Mouse (Mus musculus): ENCODE data around the gene Npnt. TPM values are rescaled to one million over a fixed set of nuclear protein-coding genes. Genes with fewer than 3 reads are reported as not detected.

Npnt gene
- polyA plus RNA-seq, 1 experiment = 22.5 TPM

- Histone ChIP-seq H3K4me3 (ENCODE audit: insufficient read depth, low read length) (no peak overlapping the region), H3K27ac (ENCODE audit: insufficient read depth, low read length) (no peak overlapping the region), H3K4me1 (ENCODE audit: control insufficient read depth, insufficient read depth, low read length) (no peaks in the 10 kb centered on the region)
- no peak for TF ChIP-seq CTCF (IDR thresholded peaks at IDR 0.05; ENCODE audit: extremely low read depth, insufficient read depth, low read length)
- no peak for TF ChIP-seq POLR2A (IDR thresholded peaks at IDR 0.05; ENCODE audit: extremely low read depth, insufficient read depth, low read length)
Observed at GRCm38 (mm10) chr3:132964715-132965507, 14.8 kb upstream of the Npnt start.

GRCm38 (mm10) chr3:132962631-132963361 is 12.7 kb upstream of the Npnt start:
- TF ChIP-seq CTCF (IDR thresholded peaks at IDR 0.05; ENCODE audit: extremely low read depth, insufficient read depth, low read length) = no peak
- TF ChIP-seq POLR2A (IDR thresholded peaks at IDR 0.05; ENCODE audit: extremely low read depth, insufficient read depth, low read length) = no peak
- Histone ChIP-seq H3K27ac (ENCODE audit: insufficient read depth, low read length) (no peak overlapping the region), H3K4me3 (ENCODE audit: insufficient read depth, low read length) (no peak overlapping the region)

GRCm38 (mm10) chr3:132950529-132950880 is 414 bp upstream of the Npnt start:
- H3K27ac ChIP-seq (ENCODE audit: insufficient read depth, low read length) = no peak overlapping the region
- TF ChIP-seq CTCF (IDR thresholded peaks at IDR 0.05; ENCODE audit: extremely low read depth, insufficient read depth, low read length) (no peak), POLR2A (IDR thresholded peaks at IDR 0.05; ENCODE audit: extremely low read depth, insufficient read depth, low read length) (no peak)
- H3K4me1 ChIP-seq (ENCODE audit: control insufficient read depth, insufficient read depth, low read length) = no peaks in the 10 kb centered on the region
- peak overlapping the region; percentile 51; the same call in 1 of the 2 replicates for H3K4me3 ChIP-seq (ENCODE audit: insufficient read depth, low read length)

More at GRCm38 (mm10) chr3:132962631-132963361, 12.7 kb upstream of the Npnt start:
- no peaks in the 10 kb centered on the region for H3K4me1 ChIP-seq (ENCODE audit: control insufficient read depth, insufficient read depth, low read length)

GRCm38 (mm10) chr3:132949380-132949790 is 706 bp downstream of the Npnt start:
- TF ChIP-seq CTCF (IDR thresholded peaks at IDR 0.05; ENCODE audit: extremely low read depth, insufficient read depth, low read length) = no peak
- no peak for TF ChIP-seq POLR2A (IDR thresholded peaks at IDR 0.05; ENCODE audit: extremely low read depth, insufficient read depth, low read length)
- H3K4me3 ChIP-seq (ENCODE audit: insufficient read depth, low read length) = peak overlapping the region; percentile 51
- H3K4me1 ChIP-seq (ENCODE audit: control insufficient read depth, insufficient read depth, low read length) = no peaks in the 10 kb centered on the region
- no peak overlapping the region for H3K27ac ChIP-seq (ENCODE audit: insufficient read depth, low read length)

GRCm38 (mm10) chr3:132948298-132948795 is 1.7 kb downstream of the Npnt start:
- Histone ChIP-seq H3K4me1 (ENCODE audit: control insufficient read depth, insufficient read depth, low read length) (no peaks in the 10 kb centered on the region), H3K4me3 (ENCODE audit: insufficient read depth, low read length) (0 out of 2 replicates have a peak overlapping the region, but pooled peaks have one; percentile 17), H3K27ac (ENCODE audit: insufficient read depth, low read length) (no peak overlapping the region)
- TF ChIP-seq CTCF (IDR thresholded peaks at IDR 0.05; ENCODE audit: extremely low read depth, insufficient read depth, low read length) (no peak), POLR2A (IDR thresholded peaks at IDR 0.05; ENCODE audit: extremely low read depth, insufficient read depth, low read length) (no peak)

GRCm38 (mm10) chr3:132946086-132946485 is 4.0 kb downstream of the Npnt start:
- TF ChIP-seq POLR2A (IDR thresholded peaks at IDR 0.05; ENCODE audit: extremely low read depth, insufficient read depth, low read length) (no peak), CTCF (IDR thresholded peaks at IDR 0.05; ENCODE audit: extremely low read depth, insufficient read depth, low read length) (no peak)
- Histone ChIP-seq H3K4me1 (ENCODE audit: control insufficient read depth, insufficient read depth, low read length) (no peaks in the 10 kb centered on the region), H3K27ac (ENCODE audit: insufficient read depth, low read length) (no peak overlapping the region), H3K4me3 (ENCODE audit: insufficient read depth, low read length) (no peak overlapping the region)

- no peak overlapping the region for H3K27ac ChIP-seq (ENCODE audit: insufficient read depth, low read length)
- no peaks in the 10 kb centered on the region for H3K4me1 ChIP-seq (ENCODE audit: control insufficient read depth, insufficient read depth, low read length)
- TF ChIP-seq CTCF (IDR thresholded peaks at IDR 0.05; ENCODE audit: extremely low read depth, insufficient read depth, low read length) (no peak), POLR2A (IDR thresholded peaks at IDR 0.05; ENCODE audit: extremely low read depth, insufficient read depth, low read length) (no peak)
- H3K4me3 ChIP-seq (ENCODE audit: insufficient read depth, low read length) = no peak overlapping the region
Observed at GRCm38 (mm10) chr3:132945669-132946068, 4.4 kb downstream of the Npnt start.

- TF ChIP-seq CTCF (IDR thresholded peaks at IDR 0.05; ENCODE audit: extremely low read depth, insufficient read depth, low read length) (no peak), POLR2A (IDR thresholded peaks at IDR 0.05; ENCODE audit: extremely low read depth, insufficient read depth, low read length) (no peak)
- Histone ChIP-seq H3K4me1 (ENCODE audit: control insufficient read depth, insufficient read depth, low read length) (no peaks in the 10 kb centered on the region), H3K27ac (ENCODE audit: insufficient read depth, low read length) (no peak overlapping the region), H3K4me3 (ENCODE audit: insufficient read depth, low read length) (no peak overlapping the region)
Observed at GRCm38 (mm10) chr3:132944609-132945008, 5.5 kb downstream of the Npnt start.

GRCm38 (mm10) chr3:132944193-132944592 is 5.9 kb downstream of the Npnt start:
- Histone ChIP-seq H3K4me1 (ENCODE audit: control insufficient read depth, insufficient read depth, low read length) (no peaks in the 10 kb centered on the region), H3K27ac (ENCODE audit: insufficient read depth, low read length) (no peak overlapping the region), H3K4me3 (ENCODE audit: insufficient read depth, low read length) (no peak overlapping the region)
- TF ChIP-seq POLR2A (IDR thresholded peaks at IDR 0.05; ENCODE audit: extremely low read depth, insufficient read depth, low read length) (no peak), CTCF (IDR thresholded peaks at IDR 0.05; ENCODE audit: extremely low read depth, insufficient read depth, low read length) (no peak)

Measured in cortical plate, adult 2 months (tissue).